Mouse (Mus musculus): ENCODE results near the gene 1110059G10Rik. TPM values are rescaled to one million over a fixed set of nuclear protein-coding genes. Genes with fewer than 3 reads are reported as not detected.

The 1110059G10Rik gene
- polyA plus RNA-seq (2015; fragmentation: Nextera tagmentation; extraction: Ambion mirVana): 26.8 and 31.9 TPM in 2 replicates

- Histone ChIP-seq H3K9ac (ENCODE audit: low read depth, low read length) (peak within 1 kb of the TSS; percentile 86), H3K27ac (ENCODE audit: low read length) (peak within 1 kb of the TSS; percentile 82), H3K4me3 (ENCODE audit: low read depth, low read length) (peak within 1 kb of the TSS; percentile 88), H3K4me1 (ENCODE audit: control insufficient read depth, insufficient read depth, low read length) (peaks cover 13% of the 10 kb centered on the region), H3K27me3 (ENCODE audit: control insufficient read depth, insufficient read depth, low read depth, low read length) (no peaks in the 10 kb centered on the region), H3K4me2 (ENCODE audit: low read length) (peak within 1 kb of the TSS; percentile 79), H3K9me3 (replicated peaks; ENCODE audit: control insufficient read depth, low read length, poor library complexity, severe bottlenecking) (no peaks in the 10 kb centered on the region), H3K36me3 (ENCODE audit: control insufficient read depth, insufficient read depth, low read length) (peaks cover 8% of the 10 kb centered on the region; the same call in 1 of the 2 replicates)
- peak; percentile 97 for ATAC-seq
- WGBS: under 1% methylated on average over 64 of the region's 64 CpGs
Observed at GRCm38 (mm10) chr9:122950643-122951475, at the start of gene 1110059G10Rik, which contains the start of gene Kif15. 1110059G10Rik (minus strand) TSS chr9:122951000. Kif15 (plus strand) TSS chr9:122951046.

- H3K4me3 ChIP-seq (ENCODE audit: low read depth, low read length): no peak overlapping the region
- H3K27ac ChIP-seq (ENCODE audit: low read length): no peak overlapping the region
- no peak for ATAC-seq
- no peaks in the 10 kb centered on the region for H3K4me1 ChIP-seq (ENCODE audit: control insufficient read depth, insufficient read depth, low read length)
- no peaks in the 10 kb centered on the region for H3K27me3 ChIP-seq (ENCODE audit: control insufficient read depth, insufficient read depth, low read depth, low read length)
- H3K9me3 ChIP-seq (replicated peaks; ENCODE audit: control insufficient read depth, low read length, poor library complexity, severe bottlenecking): no peaks in the 10 kb centered on the region
- no peak overlapping the region for H3K9ac ChIP-seq (ENCODE audit: low read depth, low read length)
- H3K4me2 ChIP-seq (ENCODE audit: low read length): no peak overlapping the region
- no peaks in the 10 kb centered on the region for H3K36me3 ChIP-seq (ENCODE audit: control insufficient read depth, insufficient read depth, low read length)
- over 99% methylated on average over 4 of the region's 4 CpGs for WGBS
Observed at GRCm38 (mm10) chr9:122999193-122999586, 48.4 kb upstream of the 1110059G10Rik start.

DNA sequence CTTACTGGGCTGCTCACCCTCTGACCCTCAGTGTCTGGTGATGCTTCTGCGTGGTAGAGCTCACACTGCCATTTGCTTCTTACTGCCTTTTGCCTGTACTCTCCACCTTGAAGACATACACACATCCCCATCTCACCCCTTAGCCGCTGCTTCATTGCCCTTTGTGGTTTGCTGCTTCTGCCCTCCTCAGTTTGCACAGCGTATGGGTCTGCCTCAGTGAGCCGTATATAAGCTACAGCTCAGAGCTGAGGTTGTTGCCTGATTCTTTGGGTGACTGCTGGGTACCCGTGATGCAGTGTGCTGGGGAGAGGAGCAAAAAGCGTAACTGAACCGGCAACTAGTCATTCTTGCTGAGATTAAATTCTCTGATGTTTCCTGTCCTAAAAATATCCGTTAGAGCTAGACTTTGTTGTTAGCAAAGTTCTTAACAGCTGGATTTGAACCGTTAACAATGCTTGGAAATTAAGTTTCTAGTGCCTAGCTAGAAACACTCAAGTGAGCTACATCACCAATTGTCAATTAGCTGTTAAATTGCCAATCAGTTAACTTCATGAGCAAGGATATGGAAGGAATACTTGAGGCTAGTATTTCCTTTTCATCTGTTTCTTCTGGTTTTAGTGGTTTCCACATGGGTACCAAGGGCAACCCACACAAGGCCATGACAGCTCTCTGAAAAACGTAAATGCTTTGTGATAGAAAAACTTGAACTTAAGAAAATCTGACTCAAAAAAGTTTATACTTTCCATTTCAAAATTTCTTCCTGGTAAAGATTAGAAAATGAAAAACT lies 47.8 kb upstream of the 1110059G10Rik start:
- Histone ChIP-seq H3K36me3 (ENCODE audit: control insufficient read depth, insufficient read depth, low read length) (no peaks in the 10 kb centered on the region), H3K4me1 (ENCODE audit: control insufficient read depth, insufficient read depth, low read length) (no peaks in the 10 kb centered on the region), H3K4me2 (ENCODE audit: low read length) (no peak overlapping the region), H3K4me3 (ENCODE audit: low read depth, low read length) (no peak overlapping the region), H3K9ac (ENCODE audit: low read depth, low read length) (no peak overlapping the region), H3K27me3 (ENCODE audit: control insufficient read depth, insufficient read depth, low read depth, low read length) (no peaks in the 10 kb centered on the region), H3K27ac (ENCODE audit: low read length) (no peak overlapping the region), H3K9me3 (replicated peaks; ENCODE audit: control insufficient read depth, low read length, poor library complexity, severe bottlenecking) (no peaks in the 10 kb centered on the region)
- no peak for ATAC-seq
- 94% methylated on average over 10 of the region's 10 CpGs for WGBS

DNA sequence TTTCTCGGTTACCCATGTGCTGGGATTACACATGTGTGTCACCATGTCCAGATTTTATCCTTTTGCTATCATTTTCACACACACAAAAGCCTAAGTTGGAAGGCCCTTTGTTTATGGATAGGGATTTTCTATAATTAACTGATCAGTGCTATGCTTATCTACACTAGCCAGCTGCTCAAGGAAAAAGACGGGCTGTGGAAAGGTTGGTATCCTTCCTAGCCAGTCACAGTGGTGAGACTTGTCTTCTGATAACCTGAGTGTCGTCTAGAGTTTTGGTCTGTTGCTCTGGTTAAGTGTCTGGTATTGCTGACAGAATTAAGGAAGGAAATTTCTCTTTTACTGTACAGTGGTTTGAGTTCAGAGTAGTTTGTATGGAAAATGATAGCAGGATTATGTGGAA lies 21.9 kb downstream of the 1110059G10Rik start:
- H3K36me3 ChIP-seq (ENCODE audit: control insufficient read depth, insufficient read depth, low read length): peaks cover 68% of the 10 kb centered on the region
- WGBS: 97% methylated on average over 3 of the region's 3 CpGs
- no peak overlapping the region for H3K4me2 ChIP-seq (ENCODE audit: low read length)
- H3K27me3 ChIP-seq (ENCODE audit: control insufficient read depth, insufficient read depth, low read depth, low read length): no peaks in the 10 kb centered on the region
- no peak for ATAC-seq
- no peak overlapping the region for H3K9ac ChIP-seq (ENCODE audit: low read depth, low read length)
- H3K9me3 ChIP-seq (replicated peaks; ENCODE audit: control insufficient read depth, low read length, poor library complexity, severe bottlenecking): no peaks in the 10 kb centered on the region
- no peak overlapping the region for H3K27ac ChIP-seq (ENCODE audit: low read length)
- peaks cover under 1% of the 10 kb centered on the region for H3K4me1 ChIP-seq (ENCODE audit: control insufficient read depth, insufficient read depth, low read length)
- no peak overlapping the region for H3K4me3 ChIP-seq (ENCODE audit: low read depth, low read length)

DNA sequence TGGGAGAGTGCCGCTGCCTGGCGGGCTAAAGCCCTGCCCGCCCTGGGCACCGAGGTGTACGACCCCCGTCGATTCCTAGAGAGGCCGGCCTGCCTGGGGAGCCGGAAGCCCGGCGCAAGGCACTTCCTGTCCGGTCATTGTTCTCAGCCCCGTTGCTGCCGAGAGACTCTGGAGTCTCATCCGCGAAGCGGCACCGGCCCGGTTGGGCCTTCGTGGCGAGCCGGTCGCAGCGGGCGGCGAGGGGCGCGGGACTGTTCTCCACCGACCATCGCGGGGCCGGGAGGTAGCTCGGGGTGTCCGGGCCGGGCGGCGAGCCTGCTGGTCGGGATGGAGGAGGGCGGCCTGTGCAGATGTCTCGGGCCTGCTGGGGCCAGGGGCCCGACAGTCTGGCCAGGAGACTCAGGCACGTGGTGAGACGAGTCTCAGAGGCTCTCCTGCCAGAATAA lies 27.8 kb downstream of the 1110059G10Rik start, which contains the start of gene Zfp105:
TSS of gene Zfp105 (plus strand) at position 137 of the 446 bp plus-strand sequence.
- peak; percentile 99 for ATAC-seq
- WGBS: under 1% methylated on average over 43 of the region's 43 CpGs

GRCm38 (mm10) chr9:122922436-122922835 lies 28.4 kb downstream of the 1110059G10Rik start:
- peak; percentile 66 for ATAC-seq

More for the DNA sequence above, 27.8 kb downstream of the 1110059G10Rik start, which contains the start of gene Zfp105:
- Histone ChIP-seq H3K4me3 (ENCODE audit: low read depth, low read length) (peak within 1 kb of the TSS; percentile 89), H3K36me3 (ENCODE audit: control insufficient read depth, insufficient read depth, low read length) (peaks cover 31% of the 10 kb centered on the region), H3K4me1 (ENCODE audit: control insufficient read depth, insufficient read depth, low read length) (peaks cover 9% of the 10 kb centered on the region), H3K9ac (ENCODE audit: low read depth, low read length) (peak within 1 kb of the TSS; percentile 98), H3K27me3 (ENCODE audit: control insufficient read depth, insufficient read depth, low read depth, low read length) (no peaks in the 10 kb centered on the region), H3K9me3 (replicated peaks; ENCODE audit: control insufficient read depth, low read length, poor library complexity, severe bottlenecking) (no peaks in the 10 kb centered on the region), H3K4me2 (ENCODE audit: low read length) (peak within 1 kb of the TSS; percentile 60), H3K27ac (ENCODE audit: low read length) (peak within 1 kb of the TSS; percentile 91)

DNA sequence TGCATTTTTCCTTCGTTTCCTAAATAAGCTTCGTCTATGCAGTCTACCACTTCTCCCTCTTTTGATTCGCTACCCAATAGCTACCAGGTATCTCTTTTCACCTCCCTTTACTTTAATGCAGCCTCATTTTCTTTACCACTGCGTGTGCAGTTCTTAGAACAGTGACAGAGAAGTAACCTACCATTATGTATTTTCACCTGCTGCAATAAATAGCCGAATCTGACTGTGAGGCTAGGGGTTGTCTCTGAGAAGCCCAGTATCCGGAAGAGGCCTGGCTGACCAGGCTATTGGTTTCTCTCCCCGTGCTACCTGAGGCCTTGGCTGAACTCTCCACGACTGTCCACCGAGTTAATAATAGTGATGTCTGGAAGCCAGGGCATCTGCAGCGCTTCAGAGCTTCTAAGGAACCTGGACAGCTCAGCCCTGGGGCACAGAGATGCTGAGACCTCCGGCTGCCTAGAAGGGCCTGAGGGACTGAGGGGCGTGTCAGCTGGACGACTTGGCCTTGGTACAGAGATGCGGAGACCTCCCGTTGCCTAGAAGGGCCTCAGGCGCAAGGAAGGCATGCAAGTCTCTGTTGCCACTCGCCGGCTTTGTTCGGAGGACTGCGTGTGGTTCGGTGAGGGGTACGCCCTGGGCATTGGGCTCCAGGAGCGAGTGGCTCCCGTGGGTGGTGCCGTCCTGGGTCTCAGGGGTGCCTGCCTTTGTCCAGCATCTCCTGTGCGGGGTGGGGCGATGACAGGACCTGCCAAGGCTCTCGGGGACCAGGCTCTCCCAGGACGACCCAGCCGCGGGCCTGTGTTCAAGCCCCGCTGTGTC lies 47.9 kb downstream of the 1110059G10Rik start:
- Histone ChIP-seq H3K4me3 (ENCODE audit: low read depth, low read length) (peak overlapping the region; percentile 50), H3K27me3 (ENCODE audit: control insufficient read depth, insufficient read depth, low read depth, low read length) (no peaks in the 10 kb centered on the region), H3K4me1 (ENCODE audit: control insufficient read depth, insufficient read depth, low read length) (peaks cover 9% of the 10 kb centered on the region), H3K9ac (ENCODE audit: low read depth, low read length) (peak overlapping the region; percentile 75), H3K9me3 (replicated peaks; ENCODE audit: control insufficient read depth, low read length, poor library complexity, severe bottlenecking) (no peaks in the 10 kb centered on the region), H3K27ac (ENCODE audit: low read length) (peak overlapping the region; percentile 53), H3K4me2 (ENCODE audit: low read length) (peak overlapping the region; percentile 61), H3K36me3 (ENCODE audit: control insufficient read depth, insufficient read depth, low read length) (peaks cover 3% of the 10 kb centered on the region; the same call in 1 of the 2 replicates)
- WGBS: 12% methylated on average over 32 of the region's 32 CpGs
- ATAC-seq: peak; percentile 99

More at GRCm38 (mm10) chr9:122922436-122922835, 28.4 kb downstream of the 1110059G10Rik start:
- Histone ChIP-seq H3K36me3 (ENCODE audit: control insufficient read depth, insufficient read depth, low read length) (peaks cover 27% of the 10 kb centered on the region), H3K9me3 (replicated peaks; ENCODE audit: control insufficient read depth, low read length, poor library complexity, severe bottlenecking) (no peaks in the 10 kb centered on the region), H3K27me3 (ENCODE audit: control insufficient read depth, insufficient read depth, low read depth, low read length) (no peaks in the 10 kb centered on the region), H3K4me2 (ENCODE audit: low read length) (peak overlapping the region; percentile 60), H3K27ac (ENCODE audit: low read length) (peak overlapping the region; percentile 91), H3K4me1 (ENCODE audit: control insufficient read depth, insufficient read depth, low read length) (peaks cover 9% of the 10 kb centered on the region), H3K9ac (ENCODE audit: low read depth, low read length) (peak overlapping the region; percentile 98), H3K4me3 (ENCODE audit: low read depth, low read length) (peak overlapping the region; percentile 89)
- 23% methylated on average over 3 of the region's 3 CpGs for WGBS

DNA sequence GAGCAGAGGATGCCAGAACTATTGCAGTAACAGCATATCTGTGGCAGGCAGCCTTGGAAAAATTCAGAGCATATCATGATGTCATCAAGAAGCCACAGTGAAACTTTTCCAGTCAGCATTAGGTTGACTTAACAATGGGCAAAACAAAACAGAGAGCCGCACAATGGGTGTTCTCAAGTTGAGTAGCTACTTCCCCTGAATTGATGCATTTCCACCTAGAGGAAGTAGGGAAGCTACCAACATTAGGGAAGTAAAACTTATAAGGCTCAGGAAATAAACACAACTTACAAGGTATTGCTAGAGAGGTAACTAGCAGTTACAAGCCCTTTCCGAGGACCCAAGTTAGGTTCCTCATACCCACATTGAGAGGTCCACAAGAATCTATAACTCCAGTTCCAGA lies 49.8 kb downstream of the 1110059G10Rik start:
- no peak for ATAC-seq
- Histone ChIP-seq H3K9me3 (replicated peaks; ENCODE audit: control insufficient read depth, low read length, poor library complexity, severe bottlenecking) (no peaks in the 10 kb centered on the region), H3K4me1 (ENCODE audit: control insufficient read depth, insufficient read depth, low read length) (peaks cover 9% of the 10 kb centered on the region), H3K36me3 (ENCODE audit: control insufficient read depth, insufficient read depth, low read length) (peaks cover 4% of the 10 kb centered on the region; the same call in 1 of the 2 replicates), H3K9ac (ENCODE audit: low read depth, low read length) (no peak overlapping the region), H3K4me2 (ENCODE audit: low read length) (no peak overlapping the region), H3K27me3 (ENCODE audit: control insufficient read depth, insufficient read depth, low read depth, low read length) (no peaks in the 10 kb centered on the region), H3K27ac (ENCODE audit: low read length) (no peak overlapping the region), H3K4me3 (ENCODE audit: low read depth, low read length) (no peak overlapping the region)
- WGBS: 91% methylated on average over 2 of the region's 2 CpGs

Data from midbrain, embryonic 16.5 days (tissue).